Mouse (Mus musculus) mouse embryonic stem cell (cell line): Measurements from ENCODE around the gene Nr2e1.

ENCODE experiments used
- in situ Hi-C, 2 experiments: fragments of 300-500 bp; cut with MboI; formaldehyde crosslinking; loops; 1 replicate in 1 of 2; 3 replicates in 1 of 2; pipeline ENCODE4 v1.14.3; 2019 to 2020; ENCODE audit warnings: low sequenced_read_pairs in 2 of 2, low pct_unique_long_range_greater_than_20kb in 1 of 2, mixed read lengths in 1 of 2; ENCODE audit not compliant: unreplicated experiment in 1 of 2

Gene Nr2e1

DNA sequence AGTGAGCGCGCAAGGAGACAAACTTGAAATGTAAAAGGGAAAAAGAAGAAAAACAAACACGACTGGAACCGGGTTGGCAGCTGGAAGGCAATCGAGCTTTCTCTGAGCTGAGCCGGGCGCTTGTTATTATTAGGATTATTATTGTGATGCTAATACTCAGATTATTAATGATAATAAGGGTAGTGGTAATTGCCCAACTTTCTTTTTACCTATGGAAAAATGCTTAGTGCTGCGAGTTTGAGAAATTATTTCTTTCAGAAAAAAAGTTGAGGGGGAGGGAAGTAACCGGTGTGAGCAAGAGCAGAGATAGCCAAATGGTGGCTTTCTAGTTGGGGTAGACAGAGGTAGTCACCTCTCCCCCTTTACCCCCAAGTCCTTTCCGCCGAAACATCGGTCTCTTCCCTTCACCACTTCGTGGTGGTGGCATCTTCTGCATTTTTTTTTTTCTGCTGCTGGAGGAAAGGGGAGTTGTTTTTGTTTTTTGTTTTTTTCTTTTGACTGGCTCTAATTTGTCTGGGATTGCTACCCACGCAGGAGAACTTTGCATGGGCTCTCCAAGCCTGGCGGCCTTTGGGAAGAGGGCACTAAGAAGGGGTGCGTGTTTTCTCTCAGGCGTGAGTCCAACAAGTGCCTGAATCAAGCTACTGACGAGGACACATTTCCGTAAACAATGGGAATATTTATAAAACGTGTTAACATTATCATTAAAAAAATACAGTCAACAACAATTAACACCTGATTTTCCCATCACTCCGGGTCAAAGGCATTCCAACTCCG is 4.5 kb downstream of the Nr2e1 start:
- in situ Hi-C loops: loop anchor here in 1 of 2 experiments (25.0 kb wide), 2 partner anchors 267 to 608 kb away; no protein-coding TSS in a partner anchor

DNA sequence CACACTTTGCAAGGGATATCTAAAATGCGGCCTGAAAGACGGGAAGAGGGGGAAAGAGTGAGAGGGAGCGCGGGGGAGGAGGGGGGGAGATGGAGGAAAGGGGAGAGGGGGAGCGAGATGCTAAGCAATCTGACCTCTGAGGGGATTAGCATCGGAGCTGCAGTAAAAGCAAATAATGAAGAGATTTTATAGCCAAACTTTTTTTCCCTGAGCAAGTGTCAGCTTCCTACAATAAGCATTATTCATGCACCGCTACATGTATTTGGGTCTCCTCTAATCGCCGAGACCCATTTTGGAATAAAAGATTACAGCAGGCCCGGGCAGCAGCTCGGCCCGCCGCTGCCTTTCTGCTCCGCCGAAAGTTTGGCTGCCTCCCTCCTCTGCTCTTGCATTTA is 5.2 kb downstream of the Nr2e1 start:
- in situ Hi-C loops: loop anchor here in 1 of 2 experiments (25.0 kb wide), 2 partner anchors 266 to 609 kb away; no protein-coding TSS in a partner anchor

- in situ Hi-C loops: loop anchor here in 1 of 2 experiments (25.0 kb wide), 2 partner anchors 265 to 610 kb away; no protein-coding TSS in a partner anchor
These were observed 5.7 kb downstream of the Nr2e1 start for GRCm38 (mm10) chr10:42577525-42578280.

GRCm38 (mm10) chr10:42574639-42575038 is 8.8 kb downstream of the Nr2e1 start:
- in situ Hi-C loops: loop anchor here in 1 of 2 experiments (25.0 kb wide), 2 partner anchors 262 to 613 kb away; no protein-coding TSS in a partner anchor

DNA sequence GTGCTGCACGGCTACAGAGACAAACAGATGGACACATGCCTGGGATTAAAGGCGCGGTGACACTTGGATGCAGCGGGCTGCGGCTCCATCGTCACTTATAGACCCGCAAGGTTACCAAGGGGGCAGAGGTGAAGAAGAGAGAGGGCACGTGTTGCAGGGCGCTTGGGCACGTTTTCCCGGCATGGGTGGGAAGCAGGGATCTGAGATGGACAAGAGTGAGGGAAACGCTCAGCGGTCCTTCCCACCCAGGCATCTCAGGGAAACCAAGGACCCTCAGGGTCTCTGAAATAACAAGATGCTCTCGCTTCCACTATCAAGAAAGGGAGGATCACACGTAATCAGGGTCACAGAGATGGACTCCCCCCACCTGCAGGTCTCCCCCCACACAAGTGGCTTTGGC is 10.5 kb downstream of the Nr2e1 start:
- in situ Hi-C loops: no loop called here

GRCm38 (mm10) chr10:42572567-42572966 is 10.9 kb downstream of the Nr2e1 start:
- in situ Hi-C loops: no loop called here

DNA sequence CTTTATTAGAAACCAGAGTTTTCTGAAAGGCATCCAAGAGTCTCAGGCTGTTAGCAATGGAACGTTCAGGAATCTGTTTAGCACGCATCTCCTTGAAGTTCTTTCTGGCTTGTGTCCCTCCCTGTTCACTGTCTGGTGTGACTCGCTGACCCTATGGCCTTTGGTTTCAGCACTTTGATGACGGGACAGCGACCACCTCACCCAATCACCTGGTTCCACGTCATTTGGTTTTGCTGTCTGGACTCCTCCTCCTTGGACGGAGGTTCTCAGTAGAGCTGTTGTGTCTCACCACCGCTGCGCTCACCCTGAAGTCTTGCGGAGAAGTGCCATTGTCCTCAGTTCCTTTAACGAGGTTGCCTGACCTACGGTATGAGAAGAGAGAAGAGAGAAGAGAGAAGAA is 21.2 kb downstream of the Nr2e1 start:
- in situ Hi-C loops: no loop called here

DNA sequence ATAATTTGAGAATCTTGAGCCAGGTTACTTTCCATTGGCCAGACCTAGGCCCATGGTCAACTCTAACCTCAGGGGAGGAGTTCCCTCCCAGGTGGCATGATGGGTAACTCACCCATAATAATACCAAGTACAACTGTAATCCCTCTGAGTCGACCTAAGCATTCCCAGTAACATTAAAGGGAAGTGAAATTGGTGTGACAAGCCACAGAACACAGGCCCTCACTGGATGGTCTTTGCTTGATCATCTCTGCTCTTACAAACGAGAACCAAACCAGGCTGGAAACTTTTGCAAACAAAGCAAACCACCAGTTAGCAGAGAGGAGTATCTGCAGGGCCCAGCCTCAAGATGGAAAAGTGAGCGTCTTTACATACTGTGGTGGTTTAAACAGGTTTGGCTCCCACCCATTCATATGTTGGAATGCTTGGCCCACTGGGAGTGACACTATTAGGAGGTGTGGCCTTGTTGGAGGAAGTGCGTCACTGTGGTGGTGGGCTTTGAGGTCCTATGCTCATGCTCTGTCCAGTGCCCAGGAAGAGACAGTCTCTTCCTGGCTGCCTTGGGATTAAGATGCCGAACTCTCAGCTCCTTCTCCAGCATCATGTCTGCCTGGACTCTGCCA is 23.7 kb downstream of the Nr2e1 start:
- in situ Hi-C loops: no loop called here

DNA sequence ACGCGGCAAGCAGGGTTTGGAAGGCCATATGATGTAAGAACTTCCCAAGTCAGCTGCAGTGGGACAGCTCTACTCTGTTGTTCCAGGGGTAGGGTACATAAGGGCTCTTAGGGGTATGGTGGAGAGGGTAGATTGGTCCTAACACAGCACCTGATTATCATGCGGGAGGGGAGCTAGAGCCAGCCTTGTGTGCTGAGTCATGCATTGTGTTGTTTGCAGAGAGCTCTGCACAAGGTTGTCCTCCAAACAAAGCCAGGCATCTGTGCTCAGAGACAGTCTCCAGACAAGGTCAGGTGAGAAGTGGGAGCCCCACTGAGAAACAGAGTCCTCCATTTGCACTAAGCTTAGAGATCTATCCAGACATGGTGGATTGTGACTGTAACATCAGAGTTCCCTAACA is 36.9 kb downstream of the Nr2e1 start:
- in situ Hi-C loops: no loop called here

- in situ Hi-C loops: no loop called here
These were observed 37.5 kb downstream of the Nr2e1 start for GRCm38 (mm10) chr10:42545707-42546503.

- in situ Hi-C loops: no loop called here
These were observed 45.7 kb downstream of the Nr2e1 start for GRCm38 (mm10) chr10:42537571-42538316.

- in situ Hi-C loops: no loop called here
These were observed 49.5 kb downstream of the Nr2e1 start for GRCm38 (mm10) chr10:42533836-42534453.

- in situ Hi-C loops: no loop called here
These were observed 57.8 kb downstream of the Nr2e1 start for GRCm38 (mm10) chr10:42525682-42526081.

GRCm38 (mm10) chr10:42523556-42524162 is 59.8 kb downstream of the Nr2e1 start:
- in situ Hi-C loops: no loop called here

DNA sequence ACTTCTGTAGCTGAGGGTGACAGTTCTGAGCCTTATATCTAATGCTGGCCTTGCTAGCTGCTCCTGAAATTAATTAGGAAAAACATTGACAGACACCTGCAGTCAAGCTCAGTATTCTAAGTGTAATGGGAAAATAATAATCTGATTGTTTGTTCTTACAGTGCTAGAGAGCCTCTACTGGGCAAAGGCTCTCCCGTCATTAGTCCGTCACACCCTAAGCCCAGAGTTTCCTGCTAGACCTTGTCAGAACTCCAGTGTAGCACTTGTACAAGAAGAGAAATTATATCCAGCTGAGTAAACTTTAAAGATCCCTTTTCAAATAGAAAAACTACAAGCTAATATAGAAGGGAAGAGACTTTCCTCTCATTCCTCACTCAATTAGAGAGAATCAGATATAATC is 60.5 kb downstream of the Nr2e1 start:
- in situ Hi-C loops: no loop called here

DNA sequence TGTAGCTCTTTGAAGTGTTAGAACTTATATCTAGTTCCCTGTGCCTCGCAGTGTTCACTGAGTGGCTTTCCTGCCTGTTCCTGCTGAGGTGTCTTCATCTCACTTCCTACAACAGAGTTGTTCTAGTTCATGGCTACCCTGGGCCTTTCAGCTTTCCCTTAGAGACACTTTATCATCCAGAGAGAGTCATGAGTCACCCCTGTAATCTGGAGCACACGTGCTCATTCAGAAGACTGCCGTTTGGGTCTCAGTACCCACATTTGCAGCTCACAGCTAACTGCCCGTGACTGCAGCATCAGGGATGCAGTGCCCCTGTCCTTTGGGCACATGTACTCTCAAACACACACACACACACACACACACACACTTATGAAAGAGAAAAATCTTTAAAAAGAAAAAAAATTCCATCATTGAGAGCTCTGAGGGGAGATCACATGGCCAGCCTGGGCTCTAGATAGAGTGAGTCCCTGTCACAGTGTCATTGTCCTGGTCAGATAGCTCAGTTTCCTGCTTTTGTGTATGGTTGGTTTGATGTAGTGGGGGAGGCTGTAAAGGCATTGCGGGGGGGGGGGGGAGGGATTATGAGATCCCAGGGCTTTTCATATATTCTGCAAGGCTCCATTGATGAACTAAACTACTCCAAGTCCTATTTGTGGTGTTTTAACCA is 62.0 kb downstream of the Nr2e1 start:
- in situ Hi-C loops: no loop called here
